Mouse (Mus musculus): ENCODE data around the gene Lhx6.

DNA sequence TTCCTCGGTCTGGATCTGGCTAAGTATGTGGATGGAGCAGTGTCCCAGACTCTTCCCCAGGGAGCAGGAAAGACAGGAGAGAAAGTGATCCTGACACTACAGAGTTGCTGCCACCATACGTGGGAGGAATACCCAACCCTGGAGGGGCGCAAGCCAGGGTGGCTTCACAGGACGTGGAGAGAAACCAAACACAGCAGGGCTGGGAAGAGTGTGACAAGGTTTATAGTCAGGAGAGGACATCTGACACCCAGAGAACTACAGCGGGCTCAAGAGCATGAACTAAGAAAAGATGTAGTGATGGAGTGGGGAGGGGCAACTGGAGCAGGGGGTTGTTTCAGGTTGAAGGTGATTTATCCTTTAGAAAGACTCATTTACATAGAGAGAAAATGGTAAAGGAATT lies 43.8 kb downstream of the Lhx6 start:
- no peak for TF ChIP-seq CTCF (IDR thresholded peaks at IDR 0.05)
- no peak for TF ChIP-seq EP300 (IDR thresholded peaks at IDR 0.05)

Measured in lung, postnatal 0 days (tissue).